Comparison of ENCODE assay signal across 28 mouse cellular contexts in the genomic region with DNA sequence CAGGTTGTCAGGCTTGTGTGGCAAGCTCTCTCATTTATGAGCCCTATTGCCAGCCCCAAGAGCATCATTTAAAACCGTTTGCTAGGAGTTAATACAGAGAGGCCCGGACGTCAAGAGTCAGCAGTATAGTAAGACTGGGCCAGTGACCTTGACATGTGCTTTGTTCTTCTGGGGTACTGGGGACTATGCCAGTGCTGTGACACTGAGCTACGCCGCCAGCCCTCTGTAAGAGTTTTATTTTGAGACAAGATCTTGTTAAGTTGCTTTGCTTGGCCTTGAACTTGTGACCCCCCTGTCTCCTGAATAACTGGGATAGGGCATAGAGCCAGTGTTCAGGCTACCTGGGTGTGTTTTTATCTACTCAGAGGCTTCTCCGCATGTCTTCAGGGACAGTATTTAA.
"Had no signal": no experiment of that assay in that cellular context is flagged by ENCODE, and none has a peak within 500 bp of the region (broad histone marks: within the 10 kb centered on the region; RNA-seq: fewer than 3 reads in every experiment).

No protein-coding gene starts in this region.

- H3K4me1 ChIP-seq: heart, embryonic 10.5 days; hindbrain, embryonic 10.5 days; kidney, embryonic 15.5 days; limb, embryonic 13.5 days; liver, embryonic 12.5 days had no signal

- H3K27ac ChIP-seq: gastrocnemius, adult 2 months; heart, embryonic 10.5 days; hindbrain, embryonic 10.5 days; hindbrain, embryonic 12.5 days; hindbrain, embryonic 14.5 days; intestine, embryonic 15.5 days; kidney, embryonic 15.5 days; kidney, postnatal 0 days; limb, embryonic 13.5 days; limb, embryonic 15.5 days; liver, embryonic 12.5 days; liver, embryonic 14.5 days had no signal

- H3K27me3 ChIP-seq: heart, embryonic 12.5 days; hindbrain, embryonic 12.5 days; intestine, embryonic 15.5 days; kidney, embryonic 15.5 days; limb, embryonic 13.5 days; limb, embryonic 15.5 days; liver, embryonic 12.5 days had no signal

- H3K4me3 ChIP-seq: gastrocnemius, adult 2 months; heart, embryonic 10.5 days; heart, embryonic 12.5 days; hindbrain, embryonic 10.5 days; hindbrain, embryonic 12.5 days; intestine, embryonic 15.5 days; kidney, embryonic 15.5 days; limb, embryonic 13.5 days; limb, embryonic 15.5 days; liver, embryonic 12.5 days had no signal

- ATAC-seq: hindbrain, embryonic 16.5 days; inflammation-experienced regulatory T-cells, adult 6 months; intestine, embryonic 15.5 days; liver, embryonic 12.5 days had no signal

- H3K9me3 ChIP-seq: heart, embryonic 10.5 days; heart, embryonic 12.5 days; hindbrain, embryonic 10.5 days; hindbrain, embryonic 12.5 days; intestine, embryonic 15.5 days; kidney, embryonic 15.5 days; limb, embryonic 13.5 days; limb, embryonic 15.5 days; liver, embryonic 12.5 days had no signal

- H3K9ac ChIP-seq: heart, embryonic 12.5 days; hindbrain, embryonic 12.5 days; hindbrain, embryonic 14.5 days; intestine, embryonic 15.5 days; kidney, embryonic 15.5 days; limb, embryonic 13.5 days; limb, embryonic 15.5 days; liver, embryonic 12.5 days; liver, embryonic 14.5 days had no signal

- DNase-seq: gastrocnemius, adult 2 months; gastrocnemius, postnatal 10 days; gastrocnemius, postnatal 25 days; heart, adult 18-20 months; heart, postnatal 10 days; heart, postnatal 4 days; kidney, adult 11 months; kidney, adult 2 months; kidney, adult 9 months; kidney, postnatal 14 days; kidney, postnatal 36 days; layer of hippocampus, adult 9-11 months; layer of hippocampus, postnatal 36 days; left cerebral cortex, postnatal 4 days had no signal

- H3K4me2 ChIP-seq: heart, embryonic 12.5 days; hindbrain, embryonic 12.5 days; hindbrain, embryonic 14.5 days; intestine, embryonic 15.5 days; kidney, embryonic 15.5 days; limb, embryonic 13.5 days; limb, embryonic 15.5 days; liver, embryonic 12.5 days had no signal
